Mouse (Mus musculus) fat pad, adult 2 months (tissue): ENCODE data around the gene Hmga1b.
"Not testable (repeated sequence)": the region's sequence is repeated elsewhere in the genome, so short reads cannot be mapped to it uniquely, and the experiment has no call there.

Experiments used
- DNase-seq: peaks from one replicate; pipeline ENCODE4 v3.0.0-alpha.2; 2011; ENCODE audit warnings: low read depth, low spot score; ENCODE audit errors: extremely low read depth

The Hmga1b gene

GRCm38 (mm10) chr11:120783426-120784063 is 21.0 kb downstream of the Hmga1b start:
- DNase-seq = no peak

DNA sequence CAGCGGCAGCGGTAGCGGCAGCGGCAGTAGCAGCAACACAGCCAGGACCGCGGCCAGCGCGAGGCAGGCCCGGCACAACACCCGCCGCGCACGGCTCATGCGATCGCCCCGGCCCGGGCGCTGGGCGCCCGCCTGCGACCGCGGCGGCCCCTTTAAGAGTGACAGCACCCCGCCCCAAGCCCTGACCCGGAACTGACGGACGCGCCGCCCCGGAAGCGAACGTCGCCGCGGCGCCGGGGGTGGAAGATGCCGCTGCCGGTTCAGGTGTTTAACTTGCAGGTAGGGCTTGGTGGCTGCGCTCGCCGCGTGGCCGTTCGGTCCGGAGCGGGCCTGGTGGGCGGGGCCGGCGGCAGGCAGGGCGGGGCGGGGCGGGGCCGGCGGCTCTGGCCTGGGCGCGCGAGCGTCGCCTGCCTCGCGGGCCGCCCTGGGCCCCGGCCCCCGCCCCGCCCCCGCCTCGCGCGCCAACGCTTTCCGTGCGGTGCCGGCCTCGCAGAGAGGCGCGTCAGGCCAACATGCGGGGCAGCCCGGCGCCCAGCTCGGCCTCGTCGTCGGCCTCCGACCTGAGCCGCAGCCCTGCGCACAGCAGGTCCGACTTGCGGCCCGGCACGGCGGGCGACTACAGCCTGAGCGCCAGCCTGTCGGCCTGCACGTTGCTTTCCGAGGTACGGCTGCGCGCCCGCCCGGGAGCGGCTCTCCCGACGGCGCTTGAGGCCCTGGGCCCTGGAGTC is 21.6 kb downstream of the Hmga1b start, which contains the start of the genes Rfng and Gps1:
Rfng (minus strand) TSS at position 144 of the 728 bp plus-strand sequence.
Gps1 (plus strand) TSS at position 209 of the 728 bp plus-strand sequence.
- DNase-seq = no peak

DNA sequence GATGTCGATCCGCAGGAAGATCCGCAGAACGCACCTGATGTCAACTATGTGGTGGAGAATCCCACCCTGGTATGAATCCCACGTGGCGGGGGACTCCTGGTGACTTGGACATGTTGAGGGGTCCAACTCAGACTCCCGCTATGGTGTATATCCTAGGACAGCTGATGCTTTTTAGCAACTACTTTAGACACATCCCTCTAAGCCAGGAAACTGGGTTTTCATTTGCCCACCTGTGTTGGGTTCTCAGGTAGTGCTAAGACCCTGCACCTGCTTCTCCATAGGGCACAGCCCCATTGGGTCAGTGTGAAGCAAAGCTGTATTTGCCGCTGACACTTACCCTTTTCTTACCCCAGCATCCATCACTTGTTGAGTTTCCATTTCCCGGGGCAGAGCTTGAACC is 22.6 kb downstream of the Hmga1b start:
- DNase-seq = no peak

DNA sequence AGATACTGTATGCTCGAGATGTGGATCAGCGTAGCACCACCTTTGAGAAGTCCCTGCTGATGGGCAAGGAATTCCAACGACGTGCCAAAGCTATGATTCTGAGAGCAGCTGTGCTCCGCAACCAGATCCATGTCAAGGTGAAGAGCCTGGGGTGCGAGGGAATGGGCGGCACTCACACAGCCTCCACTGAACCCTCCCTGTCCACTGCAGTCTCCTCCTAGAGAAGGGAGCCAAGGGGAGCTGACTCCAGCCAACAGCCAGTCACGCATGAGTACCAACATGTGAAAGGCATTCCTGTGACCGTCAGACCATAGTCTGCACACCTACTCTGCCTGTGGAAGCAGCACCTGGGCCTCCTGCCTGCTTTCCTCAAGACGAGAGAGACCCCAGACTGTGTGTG is 25.9 kb downstream of the Hmga1b start:
- not testable (repeated sequence) for DNase-seq

DNA sequence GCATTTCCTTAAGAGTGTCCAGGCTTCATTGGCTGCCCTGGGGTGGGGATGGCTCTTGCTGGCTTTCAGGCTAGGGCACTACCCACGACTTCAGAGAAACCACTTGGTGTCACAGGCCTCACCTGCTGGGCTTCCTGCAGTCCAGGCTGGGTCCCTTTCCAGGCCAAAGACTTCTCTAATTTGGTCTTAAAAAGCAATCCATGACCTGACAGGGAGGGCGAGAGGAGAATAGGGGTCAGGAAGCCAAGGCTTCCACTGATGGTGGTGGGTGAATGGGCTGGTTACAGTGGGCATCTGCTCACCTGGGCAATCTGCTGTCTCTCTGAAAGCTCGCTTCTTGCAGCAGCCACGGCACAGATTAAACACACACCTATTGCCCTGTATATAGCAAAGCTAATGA is 26.8 kb downstream of the Hmga1b start:
- DNase-seq = no peak

- DNase-seq = no peak
Measured at GRCm38 (mm10) chr11:120789810-120790209, 27.2 kb downstream of the Hmga1b start.

- DNase-seq = peak; percentile 76
Measured at GRCm38 (mm10) chr11:120792652-120793051, 30.1 kb downstream of the Hmga1b start.

DNA sequence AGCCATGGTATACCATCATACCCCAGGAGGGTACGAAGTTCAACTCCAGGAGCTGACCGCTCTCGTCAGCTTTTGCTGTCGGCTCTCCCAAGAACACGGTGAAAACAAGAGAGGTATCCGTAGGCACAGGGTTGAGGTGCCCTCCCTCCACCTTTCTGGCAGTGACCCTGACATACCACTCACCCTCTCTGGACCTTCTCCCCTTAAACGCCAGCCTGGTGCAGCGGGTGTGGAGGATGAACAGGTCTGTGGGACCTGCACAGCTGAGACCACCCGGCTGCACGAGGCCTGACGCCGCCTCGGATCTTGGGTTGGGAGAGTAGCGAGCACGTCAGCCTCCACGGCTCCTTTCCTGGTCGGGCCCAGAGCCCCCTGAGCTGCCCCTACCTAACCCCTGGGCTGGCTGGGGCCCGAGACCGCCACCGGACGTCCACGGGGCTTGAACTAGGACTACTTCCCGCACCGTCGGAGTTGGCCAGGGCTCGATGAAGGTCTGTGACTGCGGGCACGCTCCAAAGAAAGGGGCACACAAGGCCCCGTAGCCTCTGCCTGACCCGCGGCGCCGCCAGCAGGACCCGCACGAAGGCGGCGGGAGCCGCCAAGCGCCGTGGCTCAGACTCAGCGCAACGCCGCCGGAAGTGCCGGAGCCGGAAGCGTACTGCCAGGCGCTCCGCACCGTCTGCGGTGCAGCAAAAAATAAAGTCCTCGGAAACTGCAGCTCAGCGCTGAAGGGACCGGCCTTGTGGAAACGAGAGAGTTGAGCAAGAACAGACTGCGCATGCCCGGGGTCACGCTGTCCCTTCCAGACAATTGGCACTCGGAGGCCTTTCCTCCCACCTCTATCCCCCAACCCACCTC is 33.4 kb downstream of the Hmga1b start, which contains the start of gene Dus1l:
Dus1l (minus strand) TSS at position 648 of the 858 bp plus-strand sequence.
- no peak for DNase-seq

DNA sequence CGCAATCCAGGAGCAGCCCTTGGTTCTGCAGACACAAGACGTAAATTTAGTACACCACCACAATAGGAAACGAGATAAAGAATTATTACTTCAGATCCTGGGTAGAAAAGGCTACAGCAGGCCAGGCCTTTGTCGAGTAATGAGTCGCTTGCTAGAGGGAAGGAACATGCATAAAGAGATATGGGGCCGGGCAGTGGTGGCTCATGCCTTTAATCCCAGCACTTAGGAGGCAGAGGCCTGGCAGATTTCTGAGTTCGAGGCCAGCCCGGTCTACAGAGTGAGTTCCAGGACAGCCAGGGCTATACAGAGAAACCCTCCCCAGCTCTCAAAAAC is 34.0 kb downstream of the Hmga1b start:
- no peak for DNase-seq

GRCm38 (mm10) chr11:120798244-120798643 is 35.6 kb downstream of the Hmga1b start:
- DNase-seq = no peak

DNA sequence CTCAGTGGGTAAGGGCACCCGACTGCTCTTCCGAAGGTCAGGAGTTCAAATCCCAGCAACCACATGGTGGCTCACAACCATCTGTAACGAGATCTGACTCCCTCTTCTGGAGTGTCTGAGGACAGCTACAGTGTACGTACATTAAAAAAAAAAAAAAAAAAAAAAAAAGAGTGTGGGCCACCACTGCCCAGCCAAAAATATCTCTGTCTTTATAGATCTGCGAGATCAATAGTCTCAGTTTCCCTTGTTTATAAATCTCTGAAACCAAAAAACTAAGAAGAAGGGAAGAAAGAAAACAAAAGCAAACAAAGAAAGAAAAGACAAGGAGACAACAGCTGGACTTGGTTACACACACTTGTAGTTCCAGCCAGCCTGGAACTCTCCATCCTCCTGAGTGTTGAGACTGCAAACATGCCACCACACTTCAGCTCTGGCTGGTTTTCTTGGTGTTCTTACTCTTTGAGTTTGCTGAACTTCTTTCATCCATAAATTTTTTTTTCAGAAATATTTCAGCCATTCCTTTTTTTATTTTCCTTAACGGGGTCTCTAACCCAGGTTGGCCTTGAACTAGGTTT is 36.8 kb downstream of the Hmga1b start:
- DNase-seq = no peak

GRCm38 (mm10) chr11:120800061-120800904 is 37.7 kb downstream of the Hmga1b start:
- peak; percentile 88 for DNase-seq

DNA sequence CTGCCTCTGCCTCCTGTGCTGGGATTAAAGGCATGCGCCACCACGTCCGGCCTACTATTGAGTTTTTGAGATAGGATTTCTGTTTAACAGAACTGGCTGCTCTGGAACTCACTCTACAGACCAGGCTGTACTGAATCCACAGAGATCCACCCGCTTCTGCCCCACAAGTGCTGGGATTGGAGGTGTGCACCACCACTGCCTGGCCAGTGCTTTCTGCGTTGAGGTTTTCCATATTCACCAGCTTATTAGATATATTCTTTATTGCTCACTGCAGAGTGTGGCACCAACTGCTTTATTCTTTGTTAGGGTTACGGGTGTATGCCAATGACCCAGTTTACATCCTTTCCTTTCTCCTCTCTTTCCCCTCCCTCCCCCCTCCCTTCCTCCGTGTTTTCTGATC is 41.7 kb downstream of the Hmga1b start:
- DNase-seq = no peak

- no peak for DNase-seq
Measured at GRCm38 (mm10) chr11:120804769-120805168, 42.2 kb downstream of the Hmga1b start.

- no peak for DNase-seq
Measured at GRCm38 (mm10) chr11:120805375-120806298, 43.0 kb downstream of the Hmga1b start.

- DNase-seq = no peak
Measured at GRCm38 (mm10) chr11:120808010-120808409, 45.4 kb downstream of the Hmga1b start.

DNA sequence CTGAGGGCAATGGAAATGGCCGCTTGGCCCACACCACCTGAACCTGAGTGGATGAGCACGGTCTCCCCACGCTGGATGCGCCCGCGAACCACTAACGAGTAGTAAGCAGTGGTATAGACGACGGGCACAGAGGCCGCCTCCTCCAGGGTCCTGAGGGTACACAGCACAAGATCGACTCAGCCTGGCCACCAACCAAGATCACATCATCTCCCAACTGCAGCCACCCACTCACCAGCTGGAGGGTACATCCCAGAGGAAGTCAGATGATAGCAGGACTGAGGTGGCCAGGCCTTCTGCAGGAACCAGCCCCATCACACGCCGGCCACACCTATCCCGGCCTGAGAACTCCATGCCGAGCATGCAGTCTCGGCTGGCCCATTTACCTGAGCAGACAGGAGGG is 49.5 kb downstream of the Hmga1b start:
- no peak for DNase-seq
